ENCODE assay signal across 25 mouse cellular contexts in the genomic region with DNA sequence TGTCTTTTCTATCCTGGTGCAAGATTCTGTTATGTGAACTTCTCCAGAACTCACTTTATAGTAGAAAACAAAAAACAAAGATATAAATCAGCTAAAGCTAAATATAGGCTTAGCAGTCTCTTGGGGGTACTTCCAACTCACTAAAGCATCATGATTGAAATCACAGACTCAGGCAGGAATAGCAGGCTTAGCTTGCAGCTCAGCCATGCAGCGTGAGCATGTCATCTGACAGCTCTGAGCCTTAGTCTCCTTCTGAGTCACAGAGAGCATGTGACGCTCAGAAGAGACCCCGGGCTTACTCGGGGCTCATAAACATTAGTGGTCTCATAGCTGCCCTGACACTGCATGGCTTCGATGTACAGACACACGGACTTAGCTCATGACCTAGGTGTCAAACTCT.
DNase-seq lines count a peak whose midpoint lies in the region; ATAC-seq lines count a peak whose summit lies in the region.
"Had no signal": no experiment of that assay in that cellular context is flagged by ENCODE, and none has a peak within 500 bp of the region (broad histone marks: within the 10 kb centered on the region; RNA-seq: fewer than 3 reads in every experiment).

No protein-coding gene starts in this region.

- DNase-seq in embryonic facial prominence, embryonic 14.5 days (ENCODE audit: low spot score): peak; percentile 41
- DNase-seq in embryonic facial prominence, embryonic 10.5 days (ENCODE audit: low spot score): no peak
- peak; percentile 38 for DNase-seq in intestine, embryonic 14.5 days (ENCODE audit: low spot score)
- DNase-seq in lung, adult 18-20 months: no peak
- DNase-seq in limb, embryonic 10.5 days (ENCODE audit: low spot score): peak; percentile 24
- DNase-seq: adrenal gland, postnatal 14 days; cerebellum, adult 2 months; cerebellum, postnatal 25 days; gastrocnemius, postnatal 10 days; heart, postnatal 4 days; right cerebral cortex, adult 18-20 months; right cerebral cortex, postnatal 4 days; thymus, postnatal 25 days had no signal

- no peaks in the 10 kb centered on the region for H3K27me3 ChIP-seq in embryonic facial prominence, embryonic 14.5 days (replicated peaks; ENCODE audit: control insufficient read depth, insufficient read depth, low read length)
- no peaks in the 10 kb centered on the region for H3K27me3 ChIP-seq in embryonic facial prominence, embryonic 10.5 days (replicated peaks; ENCODE audit: low read depth, poor library complexity, severe bottlenecking)
- H3K27me3 ChIP-seq in intestine, embryonic 14.5 days (replicated peaks; ENCODE audit: control insufficient read depth, insufficient read depth, low read length): no peaks in the 10 kb centered on the region
- H3K27me3 ChIP-seq in intestine, embryonic 15.5 days (replicated peaks): no peaks in the 10 kb centered on the region
- H3K27me3 ChIP-seq in lung, embryonic 15.5 days: no peaks in the 10 kb centered on the region
- H3K27me3 ChIP-seq in limb, embryonic 10.5 days (ENCODE audit: low read depth, poor library complexity, severe bottlenecking): no peaks in the 10 kb centered on the region
- H3K27me3 ChIP-seq: embryonic facial prominence, embryonic 13.5 days; forebrain, embryonic 13.5 days; heart, embryonic 12.5 days; hindbrain, embryonic 15.5 days; limb, embryonic 15.5 days; midbrain, embryonic 12.5 days; neural tube, embryonic 12.5 days; stomach, embryonic 15.5 days had no signal

- H3K27ac ChIP-seq in embryonic facial prominence, embryonic 14.5 days (replicated peaks; ENCODE audit: low read depth, low read length): no peak overlapping the region
- H3K27ac ChIP-seq in embryonic facial prominence, embryonic 10.5 days (replicated peaks): no peak overlapping the region
- no peak overlapping the region for H3K27ac ChIP-seq in intestine, embryonic 14.5 days (ENCODE audit: low read depth)
- no peak overlapping the region for H3K27ac ChIP-seq in intestine, embryonic 15.5 days
- no peak overlapping the region for H3K27ac ChIP-seq in lung, embryonic 15.5 days
- H3K27ac ChIP-seq in limb, embryonic 10.5 days: no peak overlapping the region
- H3K27ac ChIP-seq: embryonic facial prominence, embryonic 13.5 days; forebrain, embryonic 13.5 days; hindbrain, embryonic 15.5 days; limb, embryonic 15.5 days; liver, embryonic 14.5 days; midbrain, embryonic 12.5 days; neural tube, embryonic 12.5 days; stomach, embryonic 15.5 days had no signal

- no peaks in the 10 kb centered on the region for H3K9me3 ChIP-seq in embryonic facial prominence, embryonic 14.5 days (ENCODE audit: control insufficient read depth, low read length)
- no peaks in the 10 kb centered on the region for H3K9me3 ChIP-seq in embryonic facial prominence, embryonic 10.5 days
- no peaks in the 10 kb centered on the region for H3K9me3 ChIP-seq in intestine, embryonic 14.5 days (ENCODE audit: control insufficient read depth, low read length)
- no peaks in the 10 kb centered on the region for H3K9me3 ChIP-seq in intestine, embryonic 15.5 days
- no peaks in the 10 kb centered on the region for H3K9me3 ChIP-seq in lung, embryonic 15.5 days
- no peaks in the 10 kb centered on the region for H3K9me3 ChIP-seq in limb, embryonic 10.5 days (replicated peaks)
- H3K9me3 ChIP-seq: embryonic facial prominence, embryonic 13.5 days; forebrain, embryonic 13.5 days; heart, embryonic 12.5 days; hindbrain, embryonic 15.5 days; limb, embryonic 15.5 days; midbrain, embryonic 12.5 days; neural tube, embryonic 12.5 days; stomach, embryonic 15.5 days had no signal

- no peak overlapping the region for H3K4me3 ChIP-seq in embryonic facial prominence, embryonic 14.5 days (ENCODE audit: low read depth, low read length)
- H3K4me3 ChIP-seq in embryonic facial prominence, embryonic 10.5 days: no peak overlapping the region
- H3K4me3 ChIP-seq in intestine, embryonic 14.5 days (ENCODE audit: low read depth, low read length): no peak overlapping the region
- no peak overlapping the region for H3K4me3 ChIP-seq in intestine, embryonic 15.5 days (replicated peaks)
- no peak overlapping the region for H3K4me3 ChIP-seq in lung, embryonic 15.5 days
- no peak overlapping the region for H3K4me3 ChIP-seq in limb, embryonic 10.5 days
- H3K4me3 ChIP-seq: embryonic facial prominence, embryonic 13.5 days; forebrain, embryonic 13.5 days; heart, embryonic 12.5 days; hindbrain, embryonic 15.5 days; limb, embryonic 15.5 days; midbrain, embryonic 12.5 days; neural tube, embryonic 12.5 days; stomach, embryonic 15.5 days had no signal

- H3K4me1 ChIP-seq in embryonic facial prominence, embryonic 14.5 days (ENCODE audit: control insufficient read depth, insufficient read depth, low read length): peaks cover 8% of the 10 kb centered on the region
- 0 out of 2 replicates have a peak, but pooled peaks cover 2% of the 10 kb centered on the region for H3K4me1 ChIP-seq in embryonic facial prominence, embryonic 10.5 days
- H3K4me1 ChIP-seq in intestine, embryonic 14.5 days (replicated peaks; ENCODE audit: control insufficient read depth, insufficient read depth, low read length): no peaks in the 10 kb centered on the region; the same call in 1 of the 2 replicates
- H3K4me1 ChIP-seq in intestine, embryonic 15.5 days (replicated peaks): no peaks in the 10 kb centered on the region
- peaks cover 15% of the 10 kb centered on the region for H3K4me1 ChIP-seq in lung, embryonic 15.5 days
- peaks cover 11% of the 10 kb centered on the region for H3K4me1 ChIP-seq in limb, embryonic 10.5 days
- H3K4me1 ChIP-seq: forebrain, embryonic 13.5 days; hindbrain, embryonic 15.5 days; midbrain, embryonic 12.5 days; neural tube, embryonic 12.5 days; stomach, embryonic 15.5 days had no signal

- ATAC-seq in embryonic facial prominence, embryonic 14.5 days (ENCODE audit: low read depth): no peak
- no peak for ATAC-seq in intestine, embryonic 14.5 days (replicated peaks; ENCODE audit: low FRiP score, low TSS enrichment, low read depth)
- no peak for ATAC-seq in intestine, embryonic 15.5 days
- ATAC-seq in lung, embryonic 15.5 days (ENCODE audit: borderline replicate concordance, extremely low read depth, low FRiP score, low TSS enrichment): peak; percentile 59; the same call in 1 of the 2 replicates
- ATAC-seq: forebrain, embryonic 13.5 days; intestine, postnatal 0 days had no signal

- no peak overlapping the region for H3K4me2 ChIP-seq in embryonic facial prominence, embryonic 14.5 days (ENCODE audit: low read depth, low read length)
- no peak overlapping the region for H3K4me2 ChIP-seq in intestine, embryonic 14.5 days (ENCODE audit: low read length)
- no peak overlapping the region for H3K4me2 ChIP-seq in intestine, embryonic 15.5 days (replicated peaks)
- H3K4me2 ChIP-seq in lung, embryonic 15.5 days: no peak overlapping the region
- H3K4me2 ChIP-seq: embryonic facial prominence, embryonic 13.5 days; forebrain, embryonic 13.5 days; heart, embryonic 12.5 days; hindbrain, embryonic 15.5 days; limb, embryonic 15.5 days; midbrain, embryonic 12.5 days; neural tube, embryonic 12.5 days; stomach, embryonic 15.5 days had no signal

- 54% methylated on average over 6 of the region's 6 CpGs for WGBS in embryonic facial prominence, embryonic 14.5 days
- WGBS in embryonic facial prominence, embryonic 10.5 days: 87% methylated on average over 6 of the region's 6 CpGs
- WGBS in intestine, embryonic 14.5 days: 72% methylated on average over 6 of the region's 6 CpGs
- 79% methylated on average over 6 of the region's 6 CpGs for WGBS in intestine, embryonic 15.5 days
- WGBS in lung, embryonic 15.5 days: 47% methylated on average over 6 of the region's 6 CpGs
- WGBS in limb, embryonic 10.5 days: 82% methylated on average over 6 of the region's 6 CpGs

- peaks cover 22% of the 10 kb centered on the region for H3K36me3 ChIP-seq in embryonic facial prominence, embryonic 14.5 days (ENCODE audit: control insufficient read depth, insufficient read depth, low read length)
- H3K36me3 ChIP-seq in embryonic facial prominence, embryonic 10.5 days (replicated peaks): peaks cover 32% of the 10 kb centered on the region
- H3K36me3 ChIP-seq in intestine, embryonic 14.5 days (ENCODE audit: control insufficient read depth, insufficient read depth, low read length): peaks cover 24% of the 10 kb centered on the region
- H3K36me3 ChIP-seq in intestine, embryonic 15.5 days: no peaks in the 10 kb centered on the region
- H3K36me3 ChIP-seq in lung, embryonic 15.5 days: peaks cover 14% of the 10 kb centered on the region
- H3K36me3 ChIP-seq in limb, embryonic 10.5 days: peaks cover 27% of the 10 kb centered on the region

- no peak overlapping the region for H3K9ac ChIP-seq in embryonic facial prominence, embryonic 14.5 days (ENCODE audit: low read depth, low read length)
- H3K9ac ChIP-seq in intestine, embryonic 14.5 days (ENCODE audit: low read length): no peak overlapping the region
- no peak overlapping the region for H3K9ac ChIP-seq in intestine, embryonic 15.5 days
- H3K9ac ChIP-seq in lung, embryonic 15.5 days: no peak overlapping the region
- H3K9ac ChIP-seq: embryonic facial prominence, embryonic 13.5 days; forebrain, embryonic 13.5 days; heart, embryonic 12.5 days; hindbrain, embryonic 15.5 days; limb, embryonic 15.5 days; liver, embryonic 14.5 days; midbrain, embryonic 12.5 days; neural tube, embryonic 12.5 days; stomach, embryonic 15.5 days had no signal

Comparison
In these comparisons a context has a peak if more than half of its experiments do, and no peak if none do; other contexts are left out.
1. DNase-seq: peak in embryonic facial prominence, embryonic 14.5 days (single experiment), intestine, embryonic 14.5 days (single experiment) and limb, embryonic 10.5 days (single experiment); none in embryonic facial prominence, embryonic 10.5 days (single experiment) and lung, adult 18-20 months (0 of 2).